Mouse (Mus musculus) retina, postnatal 7 days (tissue): ENCODE measurements at regions not wholly inside any gene's neighbourhood (a gene's known extent, or its start where the extent isn't known, plus 50 kb on each side); places are given as distances from the start of the nearest gene placed in this dataset.

Experiments
- DNase-seq: peaks from one replicate; pipeline ENCODE4 v3.0.0-alpha.2; 2012; ENCODE audit warnings: low read depth, low spot score

DNA sequence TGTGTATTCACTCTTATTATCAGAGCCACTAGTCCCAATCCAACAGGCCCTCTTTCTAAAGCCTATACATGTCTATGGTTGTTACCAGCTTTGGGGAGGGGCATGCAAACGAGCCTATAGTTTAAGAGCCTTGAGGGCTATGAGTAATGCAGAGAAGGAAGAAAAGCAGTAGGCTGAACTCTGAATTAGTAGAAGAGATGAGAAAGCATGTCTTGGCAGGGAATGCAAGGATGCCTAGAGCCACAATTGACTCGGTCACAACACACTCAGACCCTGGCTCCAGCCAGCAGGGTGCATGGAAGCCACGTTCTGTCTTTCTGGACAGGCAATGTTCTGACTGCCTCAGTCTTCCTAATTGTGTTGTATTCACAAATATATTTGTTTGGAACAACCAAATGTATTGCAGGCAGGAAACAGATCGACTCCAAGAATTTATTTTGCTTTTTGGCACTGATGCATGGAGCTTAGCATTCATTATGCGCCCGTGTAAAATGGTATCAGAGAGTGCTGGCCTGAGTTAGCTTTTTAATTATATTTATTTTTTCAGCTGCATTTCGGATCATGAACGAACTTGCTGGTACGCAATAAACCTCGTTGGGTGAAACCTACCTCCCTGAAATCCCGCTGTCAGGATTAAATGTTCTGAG lies 110.2 kb downstream of the Rybp start:
- DNase-seq: no peak

DNA sequence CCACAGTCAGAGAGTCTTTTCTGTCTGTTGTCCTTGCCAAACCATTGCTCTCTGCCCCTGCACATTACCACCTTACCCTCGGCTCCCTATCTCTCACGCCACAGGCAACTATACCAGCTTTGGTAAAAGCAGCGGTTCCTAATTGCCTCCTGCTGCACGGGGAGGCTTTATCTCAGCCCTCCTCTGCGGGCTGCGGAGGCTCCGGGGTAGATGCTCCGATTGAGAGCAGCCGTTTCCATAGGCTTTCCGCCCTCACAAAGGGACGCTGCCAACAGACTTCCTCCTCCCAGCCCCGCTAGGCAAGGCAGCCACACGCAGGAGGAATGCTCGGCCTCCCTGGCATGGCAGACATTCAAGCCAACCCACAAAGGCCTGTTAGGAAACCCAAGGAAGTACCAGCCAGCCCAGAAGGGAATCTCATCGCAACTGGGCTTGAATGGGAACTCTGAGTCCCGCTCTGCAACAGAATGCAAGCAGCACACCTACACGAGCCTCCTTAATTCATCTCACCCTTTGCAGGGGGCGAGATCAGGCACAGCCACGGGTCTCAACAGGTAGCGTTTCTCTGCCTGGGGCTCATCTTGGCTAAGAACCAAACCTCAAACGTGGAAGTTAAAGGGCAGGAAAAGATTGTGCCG lies 116.5 kb downstream of the Rybp start:
- DNase-seq: no peak

DNA sequence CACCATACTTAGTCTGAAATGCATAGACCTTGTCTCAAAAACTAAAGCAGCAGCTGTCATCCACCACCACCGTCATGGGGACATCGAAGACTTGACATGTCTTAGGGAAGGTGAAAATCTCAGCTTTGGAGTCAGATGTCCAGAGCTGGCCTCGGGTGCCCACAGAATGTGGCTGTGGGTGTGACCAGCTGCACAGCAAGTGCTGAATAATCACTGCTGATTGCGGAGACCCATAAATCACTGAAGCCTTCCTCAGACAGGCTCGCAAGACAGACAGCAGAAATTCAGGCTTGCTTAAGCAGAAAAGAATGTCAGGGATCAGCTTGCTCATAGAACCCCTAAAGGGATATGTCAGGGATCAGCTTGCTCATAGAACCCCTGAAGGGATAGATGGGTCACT lies 120.0 kb downstream of the Rybp start:
- no peak for DNase-seq

DNA sequence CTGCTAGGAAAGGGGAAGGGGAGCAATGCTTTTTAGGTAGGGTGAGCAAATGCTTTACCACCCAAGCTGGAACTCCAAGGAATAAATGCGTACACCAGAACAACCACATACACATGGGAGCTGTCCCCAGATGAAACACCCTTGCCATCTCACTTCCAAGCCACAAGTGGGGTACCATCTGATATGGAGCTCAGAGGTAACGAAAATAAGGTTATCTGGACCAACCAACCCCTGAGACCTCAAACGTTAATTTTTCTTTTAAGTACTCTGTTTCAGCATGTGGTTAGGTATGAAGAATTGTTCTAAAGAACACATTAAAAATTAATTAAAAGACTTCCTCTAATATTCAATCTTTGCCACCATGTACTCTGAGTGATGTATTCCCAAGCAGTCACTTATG lies 121.5 kb downstream of the Rybp start:
- no peak for DNase-seq

DNA sequence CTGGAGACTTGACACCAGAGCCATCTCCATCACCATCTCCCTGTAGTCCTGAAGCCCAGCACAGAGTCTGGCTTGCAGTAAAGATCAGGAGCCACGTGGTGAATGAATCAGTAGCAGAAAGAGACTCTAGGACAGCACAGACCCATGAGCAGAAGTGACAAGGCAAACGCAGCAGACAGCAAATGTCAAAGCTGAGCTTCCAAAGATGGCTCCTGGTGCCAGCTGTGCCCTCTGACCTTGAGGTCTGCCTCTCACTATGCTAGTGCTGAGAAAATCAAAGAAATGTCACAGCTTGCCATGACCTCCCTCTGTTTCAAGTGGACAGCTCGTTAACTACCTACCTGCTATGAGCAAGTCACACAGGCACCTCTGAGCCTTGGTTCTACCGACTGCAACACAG lies 123.1 kb downstream of the Rybp start:
- DNase-seq: no peak

DNA sequence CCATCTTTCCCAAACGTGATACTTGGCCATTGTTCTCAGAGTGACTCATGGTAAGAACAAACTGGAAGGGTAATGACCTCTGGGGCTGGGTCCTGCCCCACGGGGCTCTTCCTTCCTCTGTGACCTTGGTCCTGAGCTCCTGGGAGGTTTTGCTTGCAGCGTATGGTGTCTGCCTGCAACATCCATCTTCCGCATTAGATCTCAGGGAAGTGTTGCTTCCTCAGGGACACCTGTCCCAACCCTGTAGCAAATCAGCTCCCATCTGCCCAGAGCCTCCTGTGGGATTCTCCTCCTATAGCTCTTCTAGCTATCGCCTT lies 123.5 kb downstream of the Rybp start:
- no peak for DNase-seq

DNA sequence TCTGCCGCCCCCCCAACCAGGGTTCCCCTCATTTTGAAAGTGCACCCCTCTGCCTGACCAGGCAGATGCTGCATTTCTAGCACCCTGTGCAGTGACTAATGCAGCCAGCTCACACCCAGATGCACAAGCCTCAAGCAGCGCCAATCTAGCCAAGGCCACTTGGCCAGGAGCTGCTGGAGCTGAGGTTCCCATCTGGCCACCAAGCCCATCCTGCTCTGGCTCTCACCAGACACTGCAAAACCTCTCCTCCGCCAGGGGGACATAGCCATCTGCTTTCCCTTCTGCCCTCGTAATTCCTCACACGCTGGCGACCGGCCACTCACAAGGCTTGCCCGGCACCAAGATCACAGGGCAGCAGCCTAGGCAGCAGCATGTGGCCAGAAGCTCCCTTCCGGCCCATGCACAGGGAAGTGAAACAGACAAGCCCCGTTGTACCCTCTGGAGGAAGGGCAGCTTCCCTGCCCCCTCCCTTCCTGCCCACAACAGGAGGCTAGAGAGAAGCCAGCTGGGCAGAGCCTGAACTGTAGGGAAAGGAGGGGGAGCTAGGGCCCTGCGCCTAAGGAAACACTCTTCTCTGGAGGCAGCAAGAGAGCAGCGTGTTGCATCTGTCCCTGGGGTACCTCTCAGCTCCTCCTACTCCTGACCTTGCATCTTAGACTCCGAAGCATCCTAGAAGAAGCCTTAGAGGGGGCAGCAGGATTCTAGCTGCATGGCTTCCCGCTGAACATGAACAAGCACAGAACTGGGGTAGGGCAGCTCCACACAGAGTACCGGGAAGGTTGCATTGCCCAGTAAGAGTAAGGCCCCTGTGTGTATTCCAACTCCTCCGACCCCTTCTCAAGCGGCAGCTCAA lies 124.1 kb downstream of the Rybp start:
- DNase-seq: peak; percentile 81

DNA sequence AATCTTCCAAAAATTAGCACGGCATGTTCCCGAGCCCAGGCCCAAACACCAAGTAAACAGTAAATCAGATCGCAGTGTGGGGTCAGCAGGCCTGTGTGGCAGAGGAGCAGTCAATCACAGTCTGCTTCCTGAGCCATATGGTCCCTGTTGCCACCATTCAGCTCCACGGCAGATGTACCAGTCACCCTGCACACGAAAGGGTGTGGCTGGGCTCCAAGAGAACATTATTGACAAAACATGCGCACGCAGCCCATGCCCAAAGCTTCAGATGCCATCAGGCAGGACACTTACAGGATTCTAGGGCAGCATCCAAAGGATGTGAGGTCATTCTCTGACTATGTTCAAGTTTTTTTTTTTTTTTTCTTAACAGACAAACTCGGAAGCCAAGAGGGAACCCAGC lies 126.6 kb downstream of the Rybp start:
- DNase-seq: no peak

DNA sequence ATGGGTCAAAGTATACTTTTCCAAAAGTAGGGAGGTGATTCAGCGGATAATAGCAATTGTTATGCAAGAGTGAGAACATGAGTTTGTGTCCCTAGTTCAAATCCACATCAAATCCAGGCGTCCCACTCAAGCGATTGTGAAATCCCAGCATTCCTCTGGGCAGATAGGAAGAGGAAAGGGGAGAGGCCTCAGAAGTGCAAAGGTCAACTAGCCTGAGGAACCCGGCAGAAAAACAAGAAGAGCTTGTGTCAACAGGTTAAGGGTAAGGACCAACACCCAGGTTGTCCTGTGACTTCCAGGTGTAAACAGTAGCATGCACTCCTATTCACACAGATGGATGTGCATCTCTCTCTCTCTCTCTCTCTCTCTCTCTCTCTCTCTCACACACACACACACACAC lies 127.5 kb downstream of the Rybp start:
- DNase-seq: no peak

DNA sequence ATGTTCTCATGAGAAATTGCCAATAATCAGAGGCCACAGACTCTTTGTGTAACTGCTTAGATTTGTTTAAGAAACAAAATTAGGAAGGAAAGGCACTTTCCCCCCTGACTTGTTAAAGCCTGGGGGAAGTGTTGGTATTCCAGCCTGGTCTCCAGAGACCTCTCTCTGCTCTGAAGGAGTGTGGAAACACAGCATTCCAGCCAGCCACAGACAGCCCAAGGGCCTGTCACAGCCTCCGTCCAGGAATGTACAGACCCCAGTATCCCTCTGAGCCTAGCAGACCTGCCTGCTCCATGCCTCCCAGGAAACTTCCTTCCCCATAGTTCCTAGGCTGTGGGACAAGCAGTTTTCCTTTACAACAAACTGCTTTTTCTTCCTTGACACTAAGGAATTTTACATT lies 128.0 kb downstream of the Rybp start:
- no peak for DNase-seq

DNA sequence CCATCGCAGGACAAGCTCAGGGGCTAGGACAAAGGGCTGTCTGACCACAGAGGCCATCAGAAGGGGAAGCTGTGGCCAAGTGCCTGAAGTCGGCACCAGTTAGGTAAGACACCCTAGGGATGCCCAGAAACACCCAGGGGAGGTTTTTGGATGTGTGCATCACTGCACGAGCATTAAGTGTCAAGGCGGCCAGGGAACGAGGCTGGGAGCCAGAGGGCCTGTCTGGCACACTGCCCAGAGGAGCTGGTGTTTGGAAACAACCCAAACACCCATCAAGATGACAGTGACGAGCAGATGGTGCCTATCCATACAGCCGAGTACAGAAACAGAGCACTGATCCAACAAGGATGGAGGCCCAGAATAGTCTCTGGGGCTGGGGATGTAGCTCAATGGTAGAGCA lies 130.0 kb downstream of the Rybp start:
- peak; percentile 25 for DNase-seq

DNA sequence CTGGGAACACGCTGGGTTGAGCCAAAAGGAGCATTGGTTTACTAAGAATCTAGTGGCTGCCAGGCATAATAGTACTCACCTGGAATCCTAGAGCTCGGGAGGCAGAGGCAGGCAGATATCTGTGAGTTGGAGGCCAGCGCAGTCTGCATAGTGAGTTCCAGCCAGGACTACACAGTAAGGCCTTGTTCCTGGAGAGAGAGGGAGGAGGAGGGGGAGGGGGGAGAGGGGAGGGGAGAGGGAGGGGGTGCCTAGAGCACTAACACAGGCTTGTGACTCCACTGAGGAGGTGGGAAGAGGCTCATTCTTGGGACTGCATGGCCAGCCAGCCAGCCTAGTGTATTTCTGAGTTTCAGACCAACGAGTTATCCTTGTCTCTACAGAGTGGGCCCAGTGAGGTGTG lies 131.1 kb downstream of the Rybp start:
- DNase-seq: no peak

DNA sequence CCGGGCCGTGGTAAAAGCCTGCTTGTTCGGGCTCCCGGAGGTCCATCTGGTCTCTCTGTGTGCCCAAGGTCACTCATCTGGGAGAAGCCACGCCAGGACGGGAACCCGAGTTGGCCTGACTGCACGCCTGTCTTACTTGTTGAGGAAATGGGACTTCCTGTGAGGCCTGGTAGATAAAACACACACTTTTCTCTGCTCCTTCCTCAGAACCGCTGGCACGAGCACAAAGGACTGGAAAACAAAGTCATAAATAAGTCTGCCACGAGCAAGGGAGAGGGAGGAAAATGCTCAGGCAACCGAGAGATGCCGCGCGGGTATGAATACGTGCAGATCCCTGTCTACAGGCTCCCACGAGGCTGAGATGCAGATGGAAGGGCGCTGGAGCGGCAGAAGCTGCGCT lies 131.6 kb downstream of the Rybp start:
- no peak for DNase-seq

DNA sequence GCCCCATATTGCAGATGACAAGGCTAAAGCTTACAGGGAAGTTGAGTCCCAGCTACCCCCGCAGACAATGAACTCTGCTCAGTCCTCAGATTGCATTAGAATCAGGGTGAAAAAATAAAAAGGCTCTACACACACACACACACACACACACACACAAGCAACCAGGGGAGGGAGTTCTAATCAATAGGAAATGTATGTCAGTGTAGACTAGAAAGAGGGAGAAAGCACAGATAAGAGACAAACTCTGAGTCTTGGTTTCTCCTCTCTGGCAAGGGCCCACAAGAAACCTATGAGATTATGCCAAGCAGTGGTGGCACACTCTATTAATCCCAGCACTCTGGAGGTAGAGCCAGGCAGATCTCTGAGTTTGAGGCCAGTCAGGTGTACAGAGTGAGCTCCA lies 135.8 kb downstream of the Rybp start:
- no peak for DNase-seq

DNA sequence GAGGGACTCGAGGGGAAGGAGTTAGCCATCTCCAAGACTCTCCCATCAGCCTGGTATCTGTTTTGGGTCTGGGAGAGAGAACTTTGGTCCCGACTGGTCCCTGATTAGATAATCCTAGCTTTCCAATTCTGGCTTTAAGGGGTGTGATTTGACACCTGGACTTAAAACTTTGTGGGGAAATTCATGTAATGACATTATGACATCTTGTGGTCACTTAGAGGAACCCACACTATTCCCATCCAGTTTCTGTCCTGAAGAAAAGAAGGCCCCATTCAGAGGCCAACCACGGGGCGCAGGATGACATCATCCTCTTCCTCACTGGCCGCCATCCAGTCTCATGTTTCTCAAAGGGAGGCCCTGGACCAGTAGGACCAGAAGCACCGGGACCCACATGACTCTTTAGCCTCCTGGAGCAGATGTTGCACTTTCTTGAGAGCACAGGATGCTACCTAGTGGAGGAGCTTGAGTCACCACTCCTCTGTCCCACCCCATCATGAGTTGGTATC lies 136.5 kb downstream of the Rybp start:
- DNase-seq: no peak

DNA sequence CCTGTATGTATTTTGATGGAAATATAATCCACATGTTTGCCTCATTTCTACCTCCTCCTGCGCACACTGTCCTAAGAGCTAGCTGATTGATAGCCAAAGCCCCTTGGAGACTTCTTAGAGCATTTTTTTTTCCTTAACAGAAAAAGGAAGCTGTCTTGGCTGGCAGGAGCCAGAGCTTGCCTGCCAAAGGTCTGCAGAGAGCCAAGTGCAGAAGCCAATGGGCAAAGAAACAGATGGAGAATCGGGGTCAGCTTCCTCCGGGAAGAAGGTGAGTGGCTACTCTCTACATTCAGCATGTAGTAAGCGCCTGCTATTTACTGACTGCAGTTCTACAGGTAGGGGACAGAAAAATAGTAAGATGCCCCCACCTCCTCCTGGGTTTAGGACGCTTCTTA lies 137.8 kb downstream of the Rybp start:
- no peak for DNase-seq

DNA sequence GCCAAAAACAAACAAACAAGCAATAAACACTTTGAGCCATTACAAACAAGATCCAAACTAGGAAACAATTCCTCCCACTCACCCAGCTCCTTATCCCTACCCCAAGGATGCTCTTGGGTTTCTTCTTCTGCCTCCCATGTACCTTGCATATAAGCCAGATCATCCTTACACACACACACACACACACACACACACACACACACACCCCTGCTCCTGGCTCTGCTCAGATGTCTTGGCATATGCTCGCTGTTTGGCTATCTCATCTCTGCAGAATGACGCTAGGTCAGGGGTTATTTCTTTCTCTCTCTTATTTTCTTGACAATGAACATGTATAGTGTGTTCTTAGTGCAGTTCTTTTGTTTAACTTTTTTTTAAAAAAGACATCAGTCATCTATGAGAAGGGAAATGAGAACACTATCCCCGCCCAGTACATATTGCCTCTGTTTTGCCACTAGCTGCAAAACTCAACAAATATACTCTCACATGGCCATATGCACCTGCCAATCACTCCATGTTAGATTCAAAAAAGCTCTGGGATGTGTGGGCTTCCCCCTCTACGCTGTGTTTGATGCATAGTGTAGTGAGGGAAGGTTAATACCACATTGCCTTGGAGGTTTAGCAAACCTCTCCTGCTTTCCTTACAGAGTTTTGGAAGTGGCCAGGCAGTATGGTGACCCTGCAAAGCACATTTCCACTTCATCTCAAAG lies 138.4 kb downstream of the Rybp start:
- DNase-seq: no peak

DNA sequence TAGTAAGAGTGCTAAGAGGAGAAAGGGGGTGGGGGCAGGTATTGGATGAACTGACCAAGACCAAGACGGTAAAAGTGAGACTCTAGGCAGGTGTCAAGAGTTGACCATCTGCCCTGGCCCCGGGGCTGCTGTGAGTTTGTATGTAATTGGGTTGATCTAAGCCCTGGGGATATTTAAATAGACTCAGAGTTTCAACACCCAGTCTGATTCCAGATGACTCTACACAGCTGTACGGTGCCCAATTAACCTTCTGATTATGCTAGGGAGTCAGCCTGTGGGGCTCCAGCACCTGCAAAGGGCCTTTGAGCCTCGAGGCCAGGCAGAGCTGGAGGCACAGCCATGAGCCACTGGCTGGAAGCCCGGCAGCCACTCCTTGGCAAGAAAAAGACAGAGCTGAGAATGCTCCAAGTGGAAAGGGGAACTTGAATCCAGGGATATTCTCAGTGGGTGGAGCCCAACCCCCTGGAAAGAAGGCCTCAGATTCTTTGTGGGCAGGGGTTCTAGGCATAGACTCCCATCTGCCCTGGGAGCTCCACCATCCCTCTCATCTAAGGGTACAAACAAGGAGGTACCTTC lies 140.8 kb downstream of the Rybp start:
- no peak for DNase-seq

DNA sequence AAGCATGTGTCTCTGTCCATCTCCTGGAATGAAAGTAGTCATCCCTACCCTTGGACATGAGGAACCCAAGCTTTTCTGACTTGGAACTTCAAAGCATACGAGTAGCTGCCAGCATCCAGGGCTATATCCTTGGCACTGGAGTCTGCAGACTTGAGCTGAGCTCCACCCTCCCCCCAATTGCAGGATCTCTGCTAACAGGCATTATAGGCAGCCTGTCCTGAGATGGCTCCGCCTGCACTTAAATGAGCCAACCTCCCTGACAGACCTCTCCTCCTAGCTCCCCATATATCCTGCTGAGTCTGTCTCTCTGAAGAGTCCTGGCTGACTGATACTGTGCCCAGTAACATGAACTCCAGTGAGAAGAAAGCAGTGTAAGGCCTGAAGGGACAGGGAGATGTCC lies 141.4 kb downstream of the Rybp start:
- DNase-seq: no peak

DNA sequence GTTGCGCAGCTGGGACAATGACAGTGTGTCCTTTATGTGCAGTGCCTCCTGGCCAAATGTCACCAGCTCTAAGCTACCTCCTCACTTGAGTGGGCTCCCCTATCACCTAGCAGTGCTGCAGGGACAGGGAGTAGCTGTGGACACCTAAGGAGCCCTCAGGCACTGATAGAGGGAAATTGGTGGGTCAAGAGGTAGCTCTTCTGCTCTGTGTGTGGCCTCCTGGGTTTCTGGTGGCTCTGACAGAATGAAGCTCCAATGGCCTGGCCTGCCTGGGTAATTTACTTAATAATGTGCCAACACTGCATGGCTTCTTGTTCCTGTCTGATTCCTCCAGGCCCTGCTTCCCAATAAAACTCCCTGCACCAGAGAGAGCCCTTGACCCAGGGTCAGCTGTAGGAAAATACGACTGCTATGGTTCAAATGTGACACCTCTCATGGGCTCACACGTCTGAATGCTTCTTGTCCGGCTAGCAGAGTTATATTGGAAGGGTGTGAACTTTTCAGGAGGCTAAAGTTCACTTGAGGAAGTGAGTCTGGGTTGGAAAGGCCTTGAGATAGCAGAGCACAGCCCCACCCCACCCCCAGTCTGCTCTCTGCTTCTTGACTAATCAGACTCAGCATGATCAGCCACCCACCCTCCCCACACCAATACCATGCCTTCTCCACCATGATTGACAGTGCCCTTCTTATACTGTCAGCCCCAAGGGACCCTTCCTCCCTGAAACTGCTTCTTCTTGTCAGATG lies 142.6 kb downstream of the Rybp start:
- DNase-seq: no peak

DNA sequence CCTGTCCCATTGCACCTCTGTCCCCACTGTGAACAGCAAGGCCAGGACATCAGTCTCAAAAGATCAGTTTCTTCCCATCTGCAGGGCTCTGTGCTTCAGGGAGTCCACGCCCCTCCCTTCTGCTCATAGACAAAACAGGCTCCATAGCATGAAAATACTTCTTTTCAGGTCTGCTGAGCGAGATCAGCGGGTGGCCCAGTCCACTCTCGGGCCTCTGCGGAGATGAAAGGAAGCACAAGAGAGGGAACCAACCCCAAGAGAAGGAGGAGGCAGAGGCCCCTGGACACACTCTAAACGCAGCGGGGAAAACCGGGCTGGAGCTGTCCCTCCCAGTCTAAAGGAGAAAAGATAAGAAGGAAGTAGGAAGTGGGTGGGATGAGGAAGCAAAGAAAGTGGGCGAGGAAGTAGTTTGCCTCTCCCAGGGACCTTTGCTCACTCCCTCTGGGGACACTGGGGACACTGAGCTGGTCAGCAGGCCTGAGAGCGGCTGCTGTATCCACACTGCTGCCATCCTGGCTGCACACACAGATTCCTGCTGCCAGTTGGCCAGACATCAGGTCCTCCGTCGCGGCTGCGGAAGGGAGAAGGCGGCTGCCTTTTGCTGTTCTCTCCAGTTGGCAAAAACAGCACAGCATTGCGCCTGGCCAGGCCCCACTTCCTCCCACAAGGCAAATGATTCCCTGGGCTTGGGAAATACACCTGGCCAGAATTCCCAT lies 143.5 kb downstream of the Rybp start:
- no peak for DNase-seq
